Mouse (Mus musculus) midbrain, embryonic 16.5 days (tissue): Measurements from ENCODE around the gene Glis2. TPM values are rescaled to one million over a fixed set of nuclear protein-coding genes. Genes with fewer than 3 reads are reported as not detected.

Experiments used
- ATAC-seq: fragments of 200-750 bp; cut with Nextera tagmentation; 2 replicates; pipeline ENCODE4 v1.8.0; 2017; ENCODE audit warnings: moderate TSS enrichment
- H3K27ac ChIP-seq: fragments of 300-500 bp; sonication (generic); 2 replicates; pipeline ENCODE4 v1.5.1; 2014; ENCODE audit warnings: mild to moderate bottlenecking, low read length, mixed read lengths
- H3K27me3 ChIP-seq: fragments of 300-500 bp; sonication (generic); 2 replicates; pipeline ENCODE4 v1.6.1; 2014; ENCODE audit warnings: low read depth, low read length, mixed read lengths; ENCODE audit not compliant: control insufficient read depth, insufficient read depth
- H3K36me3 ChIP-seq: fragments of 300-500 bp; sonication (generic); 2 replicates; pipeline ENCODE4 v1.6.1; 2014; ENCODE audit warnings: mild to moderate bottlenecking, low read length, moderate library complexity, mixed read lengths; ENCODE audit not compliant: control insufficient read depth, insufficient read depth
- H3K4me1 ChIP-seq: fragments of 300-500 bp; sonication (generic); 2 replicates; pipeline ENCODE4 v1.6.1; 2014; ENCODE audit warnings: mild to moderate bottlenecking, low read length, mixed read lengths; ENCODE audit not compliant: control insufficient read depth, insufficient read depth
- H3K4me2 ChIP-seq: fragments of 300-500 bp; sonication (generic); 2 replicates; pipeline ENCODE4 v1.6.1; 2014; ENCODE audit warnings: mild to moderate bottlenecking, low read length, mixed read lengths
- H3K4me3 ChIP-seq: fragments of 300-500 bp; sonication (generic); 2 replicates; pipeline ENCODE4 v1.5.1; 2014; ENCODE audit warnings: low read depth, mild to moderate bottlenecking, low read length, moderate library complexity, mixed read lengths
- H3K9ac ChIP-seq: fragments of 300-500 bp; sonication (generic); 2 replicates; pipeline ENCODE4 v1.6.1; 2014; ENCODE audit warnings: low read depth, low read length, mixed read lengths
- H3K9me3 ChIP-seq: fragments of 300-500 bp; sonication (generic); replicated peaks from 2 replicates; pipeline ENCODE4 v1.6.1; 2014; ENCODE audit warnings: mild to moderate bottlenecking, low read length, mixed read lengths; ENCODE audit not compliant: control insufficient read depth, poor library complexity, severe bottlenecking
- WGBS: fragments of 180-500 bp; shearing (Covaris S2); extraction: QIAGEN DNeasy Blood & Tissue Kit; methylation state at CpG from one replicate; pipeline ENCODE4 v1.1.7; 2014; 5-methylcytosine and 5-hydroxymethylcytosine counted together
- polyA plus RNA-seq: library from polyadenylated mRNA; unstranded; fragments of >200 nt; fragmentation: Nextera tagmentation; extraction: Ambion mirVana; gene quantifications from 2 replicates; pipeline ENCODE4 v1.2.1, GENCODE M21; 2015

Gene Glis2
- polyA plus RNA-seq, 1 experiment from 2014 or later, result 13.0 TPM

GRCm38 (mm10) chr16:4661605-4662004 is 67.1 kb downstream of the Glis2 start:
- peaks cover 9% of the 10 kb centered on the region; the same call in 1 of the 2 replicates for H3K36me3 ChIP-seq
- WGBS, result 80% methylated on average over 2 of the region's 2 CpGs
- H3K4me1 ChIP-seq, result peaks cover 3% of the 10 kb centered on the region; the same call in 1 of the 2 replicates
- no peaks in the 10 kb centered on the region for H3K9me3 ChIP-seq
- no peak overlapping the region for H3K27ac ChIP-seq
- no peak for ATAC-seq
- no peak overlapping the region for H3K9ac ChIP-seq
- H3K4me3 ChIP-seq, result no peak overlapping the region
- H3K4me2 ChIP-seq, result no peak overlapping the region
- no peaks in the 10 kb centered on the region for H3K27me3 ChIP-seq

DNA sequence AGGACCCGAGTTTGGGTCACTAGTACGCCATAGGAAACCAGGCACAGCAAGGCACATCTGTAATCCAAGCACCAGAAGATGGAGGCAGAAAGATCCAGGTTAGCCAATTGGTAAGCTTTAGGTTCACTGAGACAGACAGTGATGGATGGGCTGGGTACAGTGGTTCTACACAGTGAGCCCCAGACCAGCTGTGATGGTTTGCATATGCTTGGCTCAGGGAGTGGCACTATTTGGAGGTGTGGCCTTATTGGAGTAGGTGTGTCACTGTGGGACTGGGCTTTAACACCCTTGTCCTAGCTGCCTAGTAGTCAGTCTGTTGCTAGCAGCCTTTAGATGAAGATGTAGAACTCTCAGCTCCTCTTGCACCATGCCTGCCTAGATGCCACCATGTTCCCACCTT is 69.3 kb downstream of the Glis2 start:
- H3K27me3 ChIP-seq, result no peaks in the 10 kb centered on the region
- no peak for ATAC-seq
- H3K9me3 ChIP-seq, result no peaks in the 10 kb centered on the region
- H3K36me3 ChIP-seq, result peaks cover 9% of the 10 kb centered on the region; the same call in 1 of the 2 replicates
- H3K4me1 ChIP-seq, result peaks cover 3% of the 10 kb centered on the region; the same call in 1 of the 2 replicates
- WGBS, result 80% methylated on average over 2 of the region's 2 CpGs
- H3K4me2 ChIP-seq, result no peak overlapping the region
- H3K9ac ChIP-seq, result no peak overlapping the region
- H3K27ac ChIP-seq, result no peak overlapping the region
- no peak overlapping the region for H3K4me3 ChIP-seq

DNA sequence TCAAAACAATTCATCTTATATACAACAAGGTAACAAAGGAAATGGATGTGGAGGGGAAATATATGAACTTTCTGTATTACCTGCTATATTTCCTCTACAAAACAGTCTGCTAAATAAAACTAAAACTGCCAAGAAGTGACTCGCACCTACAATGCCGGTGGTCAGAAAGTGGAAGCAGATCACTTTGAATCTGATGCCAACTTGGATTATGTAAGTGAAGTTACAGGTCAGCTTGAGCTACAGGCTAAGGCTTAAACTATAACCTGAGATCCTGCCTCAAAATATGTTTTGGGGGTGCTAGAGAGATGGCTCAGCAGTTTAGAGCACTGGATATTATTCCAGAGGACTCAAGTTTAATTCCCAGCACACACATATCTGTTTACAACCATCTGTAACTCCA is 71.2 kb downstream of the Glis2 start:
- Histone ChIP-seq H3K4me3 (no peak overlapping the region), H3K36me3 (peaks cover 16% of the 10 kb centered on the region; the same call in 1 of the 2 replicates), H3K9me3 (no peaks in the 10 kb centered on the region), H3K4me1 (no peaks in the 10 kb centered on the region), H3K27ac (no peak overlapping the region), H3K9ac (no peak overlapping the region), H3K4me2 (no peak overlapping the region), H3K27me3 (no peaks in the 10 kb centered on the region)
- 97% methylated on average over 2 of the region's 2 CpGs for WGBS
- ATAC-seq, result no peak

DNA sequence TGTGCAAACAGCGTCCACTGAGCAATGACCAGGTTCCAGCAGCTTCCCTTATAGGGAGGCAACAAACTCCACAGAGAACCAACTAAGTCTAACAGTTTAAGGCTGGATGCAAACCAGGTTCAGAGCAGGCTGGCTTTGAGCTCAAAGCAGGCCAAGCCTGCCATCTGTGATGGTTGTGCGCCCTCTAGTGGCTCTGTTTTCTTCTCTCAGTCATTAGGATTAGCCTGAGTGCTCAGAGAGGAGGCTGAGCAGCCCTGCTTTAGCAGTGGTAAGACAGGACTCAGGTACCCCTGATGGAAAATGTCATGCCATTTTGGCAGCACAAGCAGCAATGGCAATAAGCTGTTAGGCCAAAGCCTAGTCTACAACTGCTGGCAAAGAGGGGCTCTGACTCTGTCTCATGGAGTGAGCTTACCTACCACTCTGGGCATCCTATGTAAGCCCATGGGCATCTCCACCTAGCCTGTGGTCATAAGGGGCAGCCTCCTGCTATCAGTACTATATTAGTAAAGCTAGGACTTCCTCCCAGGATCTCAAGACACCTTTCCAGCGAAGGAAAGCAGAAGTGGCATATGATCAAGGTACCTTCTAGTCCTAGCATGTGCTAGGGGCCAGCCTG is 72.8 kb downstream of the Glis2 start:
- H3K4me1 ChIP-seq, result no peaks in the 10 kb centered on the region
- no peak overlapping the region for H3K27ac ChIP-seq
- 28% methylated on average over 3 of the region's 3 CpGs for WGBS
- no peak overlapping the region for H3K9ac ChIP-seq
- H3K9me3 ChIP-seq, result no peaks in the 10 kb centered on the region
- peak; percentile 86 for ATAC-seq
- H3K4me3 ChIP-seq, result no peak overlapping the region
- H3K27me3 ChIP-seq, result no peaks in the 10 kb centered on the region
- H3K36me3 ChIP-seq, result peaks cover 9% of the 10 kb centered on the region; the same call in 1 of the 2 replicates
- H3K4me2 ChIP-seq, result no peak overlapping the region

GRCm38 (mm10) chr16:4670317-4670716 is 75.8 kb downstream of the Glis2 start:
- H3K27me3 ChIP-seq, result no peaks in the 10 kb centered on the region
- no peaks in the 10 kb centered on the region for H3K4me1 ChIP-seq
- H3K36me3 ChIP-seq, result peaks cover 17% of the 10 kb centered on the region
- ATAC-seq, result no peak
- no peaks in the 10 kb centered on the region for H3K9me3 ChIP-seq
- no peak overlapping the region for H3K4me3 ChIP-seq
- WGBS, result 84% methylated on average over 5 of the region's 5 CpGs
- H3K27ac ChIP-seq, result no peak overlapping the region
- no peak overlapping the region for H3K4me2 ChIP-seq
- H3K9ac ChIP-seq, result no peak overlapping the region

- no peak overlapping the region for H3K4me3 ChIP-seq
- no peak overlapping the region for H3K27ac ChIP-seq
- ATAC-seq, result no peak
- H3K9ac ChIP-seq, result no peak overlapping the region
- no peak overlapping the region for H3K4me2 ChIP-seq
- H3K9me3 ChIP-seq, result no peaks in the 10 kb centered on the region
- H3K36me3 ChIP-seq, result peaks cover 18% of the 10 kb centered on the region
- WGBS, result 89% methylated on average over 4 of the region's 4 CpGs
- H3K4me1 ChIP-seq, result peaks cover 7% of the 10 kb centered on the region
- no peaks in the 10 kb centered on the region for H3K27me3 ChIP-seq
Measured at GRCm38 (mm10) chr16:4674091-4674490, 79.6 kb downstream of the Glis2 start.

Other genes with a start within 250 kb of the Glis2 start
- 4.0 and 4.3 TPM in 2 replicates for gene Adcy9, start 174.2 kb upstream of the Glis2 start, polyA plus RNA-seq
- gene Srl, start 52.9 kb upstream of the Glis2 start, polyA plus RNA-seq, result 23.0 and 27.4 TPM in 2 replicates
- 8.0 and 9.1 TPM in 2 replicates for gene Tfap4, start 34.9 kb upstream of the Glis2 start, polyA plus RNA-seq
- gene Pam16, start 30.3 kb downstream of the Glis2 start, polyA plus RNA-seq, result 144 and 153 TPM in 2 replicates
- 4.2 and 4.3 TPM in 2 replicates for gene Vasn, start 45.2 kb downstream of the Glis2 start, polyA plus RNA-seq
- gene Dnaja3, start 45.3 kb downstream of the Glis2 start, polyA plus RNA-seq, result 69.2 and 70.2 TPM in 2 replicates
- gene Coro7, start 85.1 kb downstream of the Glis2 start, polyA plus RNA-seq, result 32.6 and 36.4 TPM in 2 replicates
- 65.9 and 76.5 TPM in 2 replicates for gene Nmral1, start 124.6 kb downstream of the Glis2 start, polyA plus RNA-seq
- 92.7 and 102 TPM in 2 replicates for gene Hmox2, start 131.6 kb downstream of the Glis2 start, polyA plus RNA-seq
- gene Cdip1, start 195.6 kb downstream of the Glis2 start, polyA plus RNA-seq, result 117 and 127 TPM in 2 replicates
- gene 4930562C15Rik, start 240.7 kb downstream of the Glis2 start, polyA plus RNA-seq, result 0.26 and 0.36 TPM in 2 replicates